ENCODE assay signal across 40 mouse cellular contexts in the genomic region with DNA sequence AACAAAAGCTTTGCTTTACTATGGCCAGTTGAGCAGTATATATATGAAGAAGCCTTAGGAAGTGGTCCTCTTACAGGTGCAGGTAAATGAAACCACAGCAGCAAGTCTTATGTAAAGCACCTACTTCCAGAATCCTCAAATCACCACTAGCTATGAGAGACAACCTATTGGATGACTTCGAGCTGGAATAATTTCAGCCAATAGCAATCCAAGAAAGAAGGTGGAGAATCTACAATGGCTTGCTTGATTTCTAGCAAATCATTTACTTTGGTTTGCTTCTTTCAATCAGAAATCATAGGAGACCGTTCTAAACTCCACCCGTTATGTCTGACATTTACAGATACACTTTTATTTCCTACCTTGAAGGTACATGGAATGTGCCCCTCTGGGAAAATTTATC. TPM values are rescaled to one million over a fixed set of nuclear protein-coding genes. Genes with fewer than 3 reads are reported as not detected.
"Had no signal": no experiment of that assay in that cellular context is flagged by ENCODE, and none has a peak within 500 bp of the region (broad histone marks: within the 10 kb centered on the region; RNA-seq: fewer than 3 reads in every experiment).

No protein-coding gene starts in this region.

- H3K4me2 ChIP-seq: embryonic facial prominence, embryonic 12.5 days; embryonic facial prominence, embryonic 13.5 days; embryonic facial prominence, embryonic 15.5 days; forebrain, embryonic 12.5 days; forebrain, embryonic 13.5 days; forebrain, embryonic 15.5 days had no signal

- H3K4me1 ChIP-seq: embryonic facial prominence, embryonic 10.5 days; embryonic facial prominence, embryonic 12.5 days; embryonic facial prominence, embryonic 13.5 days; embryonic facial prominence, embryonic 15.5 days; forebrain, embryonic 10.5 days; forebrain, embryonic 12.5 days; forebrain, embryonic 13.5 days; forebrain, embryonic 15.5 days had no signal

- H3K9me3 ChIP-seq: embryonic facial prominence, embryonic 10.5 days; embryonic facial prominence, embryonic 12.5 days; embryonic facial prominence, embryonic 13.5 days; embryonic facial prominence, embryonic 15.5 days; forebrain, embryonic 12.5 days; forebrain, embryonic 13.5 days; forebrain, embryonic 15.5 days had no signal

- H3K9ac ChIP-seq: embryonic facial prominence, embryonic 12.5 days; embryonic facial prominence, embryonic 13.5 days; embryonic facial prominence, embryonic 15.5 days; forebrain, embryonic 12.5 days; forebrain, embryonic 13.5 days; forebrain, embryonic 15.5 days; forebrain, postnatal 0 days had no signal

- ATAC-seq: forebrain, embryonic 13.5 days; forebrain, embryonic 14.5 days; forebrain, embryonic 15.5 days; forebrain, embryonic 16.5 days; forebrain, postnatal 0 days had no signal

- H3K27ac ChIP-seq: embryonic facial prominence, embryonic 10.5 days; embryonic facial prominence, embryonic 12.5 days; embryonic facial prominence, embryonic 13.5 days; embryonic facial prominence, embryonic 15.5 days; forebrain, embryonic 10.5 days; forebrain, embryonic 12.5 days; forebrain, embryonic 13.5 days; forebrain, embryonic 15.5 days; gastrocnemius, adult 2 months; heart, adult 2 months had no signal

- H3K36me3 ChIP-seq: embryonic facial prominence, embryonic 10.5 days; embryonic facial prominence, embryonic 12.5 days; embryonic facial prominence, embryonic 13.5 days; embryonic facial prominence, embryonic 15.5 days; forebrain, embryonic 10.5 days; forebrain, embryonic 12.5 days; forebrain, embryonic 15.5 days had no signal

- DNase-seq: cerebellum, adult 8-10 months; cerebellum, adult 9-10 months; cerebellum, adult 9-11 months; cerebellum, postnatal 10 days; cerebellum, postnatal 14 days; cerebellum, postnatal 25 days; cerebellum, postnatal 36 days; embryo, embryonic 11 days; forebrain, postnatal 0 days; gastrocnemius, adult 2 months; gastrocnemius, postnatal 10 days; gastrocnemius, postnatal 14 days; gastrocnemius, postnatal 25 days; gastrocnemius, postnatal 36 days; heart, adult 11 months; heart, adult 18-20 months; heart, adult 2 months had no signal

- H3K27me3 ChIP-seq: embryonic facial prominence, embryonic 12.5 days; embryonic facial prominence, embryonic 13.5 days; embryonic facial prominence, embryonic 15.5 days; forebrain, embryonic 12.5 days; forebrain, embryonic 13.5 days; forebrain, embryonic 15.5 days had no signal

- H3K4me3 ChIP-seq: embryonic facial prominence, embryonic 10.5 days; embryonic facial prominence, embryonic 12.5 days; embryonic facial prominence, embryonic 13.5 days; embryonic facial prominence, embryonic 15.5 days; erythroblast, embryonic 14.5 days; forebrain, embryonic 10.5 days; forebrain, embryonic 12.5 days; forebrain, embryonic 13.5 days; forebrain, embryonic 15.5 days; gastrocnemius, adult 2 months; heart, adult 2 months had no signal

RNA-seq across cellular contexts. Expression of gene Slco1a1, which starts 15.1 kb away (rescaled TPM):
- total RNA-seq: common myeloid progenitor, adult 5-6 weeks; forebrain, postnatal 0 days; gastrocnemius, adult 18-20 months; gastrocnemius, adult 2 months; gastrocnemius, postnatal 10 days; gastrocnemius, postnatal 14 days; gastrocnemius, postnatal 25 days; gastrocnemius, postnatal 36 days; gastrocnemius, postnatal 4 days; granulocyte monocyte progenitor cell, adult 5-6 weeks; heart, adult 18-20 months; heart, adult 2 months; heart, adult 8-10 months had no signal
- polyA plus RNA-seq: embryonic facial prominence, embryonic 10.5 days; embryonic facial prominence, embryonic 11.5 days; embryonic facial prominence, embryonic 12.5 days; embryonic facial prominence, embryonic 13.5 days; embryonic facial prominence, embryonic 14.5 days; embryonic facial prominence, embryonic 15.5 days; erythroblast, embryonic 14.5 days; forebrain, embryonic 10.5 days; forebrain, embryonic 11.5 days; forebrain, embryonic 12.5 days; forebrain, embryonic 13.5 days; forebrain, embryonic 14.5 days; forebrain, embryonic 15.5 days; forebrain, embryonic 16.5 days; forebrain, postnatal 0 days; frontal cortex, adult 2 months; gonadal fat pad, adult 2 months; heart, adult 2 months had no signal

RNA-seq across cellular contexts. Expression of gene Gm6614, which starts 49.4 kb away (rescaled TPM):
- total RNA-seq: common myeloid progenitor, adult 5-6 weeks; gastrocnemius, adult 18-20 months; gastrocnemius, adult 2 months; gastrocnemius, adult 8-10 months; gastrocnemius, postnatal 10 days; gastrocnemius, postnatal 14 days; gastrocnemius, postnatal 25 days; gastrocnemius, postnatal 36 days; gastrocnemius, postnatal 4 days; granulocyte monocyte progenitor cell, adult 5-6 weeks; heart, adult 18-20 months; heart, adult 2 months; heart, adult 8-10 months had no signal
- polyA plus RNA-seq: cortical plate, adult 2 months; embryonic facial prominence, embryonic 11.5 days; embryonic facial prominence, embryonic 12.5 days; embryonic facial prominence, embryonic 13.5 days; embryonic facial prominence, embryonic 14.5 days; embryonic facial prominence, embryonic 15.5 days; erythroblast, embryonic 14.5 days; forebrain, embryonic 10.5 days; forebrain, embryonic 11.5 days; forebrain, embryonic 12.5 days; forebrain, embryonic 13.5 days; forebrain, embryonic 14.5 days; forebrain, embryonic 15.5 days; forebrain, embryonic 16.5 days; forebrain, postnatal 0 days; frontal cortex, adult 2 months; gonadal fat pad, adult 2 months; heart, adult 2 months had no signal
